Mouse (Mus musculus) limb, embryonic 11.5 days (tissue): Measurements from ENCODE around the gene Ndufb4. TPM values are rescaled to one million over a fixed set of nuclear protein-coding genes. Genes with fewer than 3 reads are reported as not detected.
"Not testable (repeated sequence)": the region's sequence is repeated elsewhere in the genome, so short reads cannot be mapped to it uniquely, and the experiment has no call there.

Experiments
- ATAC-seq: fragments of 200-750 bp; cut with Nextera tagmentation; 2 replicates; pipeline ENCODE4 v1.8.0; 2017; ENCODE audit warnings: low read depth; ENCODE audit not compliant: insufficient number of reproducible peaks, low FRiP score, low TSS enrichment
- DNase-seq: peaks from one replicate; pipeline ENCODE4 v3.0.0-alpha.2; 2015; ENCODE audit warnings: low spot score
- H3K27ac ChIP-seq: fragments of 300-500 bp; sonication (generic); replicated peaks from 2 replicates; pipeline ENCODE4 v1.5.1; 2014; ENCODE audit warnings: low read depth, mild to moderate bottlenecking, low read length
- H3K27me3 ChIP-seq: fragments of 300-500 bp; sonication (generic); 2 replicates; pipeline ENCODE4 v1.6.1; 2014; ENCODE audit warnings: mild to moderate bottlenecking, low read length, mixed read lengths; ENCODE audit not compliant: control insufficient read depth, insufficient read depth
- H3K36me3 ChIP-seq: fragments of 300-500 bp; sonication (generic); 2 replicates; pipeline ENCODE4 v1.6.1; 2014; ENCODE audit warnings: mild to moderate bottlenecking, low read length, moderate library complexity, mixed read lengths; ENCODE audit not compliant: control insufficient read depth, insufficient read depth
- H3K4me1 ChIP-seq: fragments of 300-500 bp; sonication (generic); 2 replicates; pipeline ENCODE4 v1.6.1; 2014; ENCODE audit warnings: low read length, mixed read lengths; ENCODE audit not compliant: control insufficient read depth, insufficient read depth
- H3K4me2 ChIP-seq: fragments of 300-500 bp; sonication (generic); 2 replicates; pipeline ENCODE4 v1.6.1; 2014; ENCODE audit warnings: low read depth, mild to moderate bottlenecking, moderate library complexity; ENCODE audit not compliant: severe bottlenecking
- H3K4me3 ChIP-seq: fragments of 300-500 bp; sonication (generic); 2 replicates; pipeline ENCODE4 v1.5.1; 2014; ENCODE audit warnings: low read depth, low read length
- H3K9ac ChIP-seq: fragments of 300-500 bp; sonication (generic); 2 replicates; pipeline ENCODE4 v1.6.1; 2014; ENCODE audit warnings: mild to moderate bottlenecking, low read length
- H3K9me3 ChIP-seq: fragments of 300-500 bp; sonication (generic); 2 replicates; pipeline ENCODE4 v1.6.1; 2016; ENCODE audit warnings: low read length; ENCODE audit not compliant: control insufficient read depth
- WGBS: fragments of 180-500 bp; shearing (Covaris S2); extraction: QIAGEN DNeasy Blood & Tissue Kit; methylation state at CpG from one replicate; pipeline ENCODE4 v1.1.7; 2014; 5-methylcytosine and 5-hydroxymethylcytosine counted together
- polyA plus RNA-seq: library from polyadenylated mRNA; unstranded; fragments of >200 nt; fragmentation: Nextera tagmentation; extraction: Ambion mirVana; gene quantifications from 2 replicates; pipeline ENCODE4 v1.2.1, GENCODE M21; 2014

The Ndufb4 gene
- polyA plus RNA-seq, 1 experiment from 2014 or later, result 59.2 TPM

DNA sequence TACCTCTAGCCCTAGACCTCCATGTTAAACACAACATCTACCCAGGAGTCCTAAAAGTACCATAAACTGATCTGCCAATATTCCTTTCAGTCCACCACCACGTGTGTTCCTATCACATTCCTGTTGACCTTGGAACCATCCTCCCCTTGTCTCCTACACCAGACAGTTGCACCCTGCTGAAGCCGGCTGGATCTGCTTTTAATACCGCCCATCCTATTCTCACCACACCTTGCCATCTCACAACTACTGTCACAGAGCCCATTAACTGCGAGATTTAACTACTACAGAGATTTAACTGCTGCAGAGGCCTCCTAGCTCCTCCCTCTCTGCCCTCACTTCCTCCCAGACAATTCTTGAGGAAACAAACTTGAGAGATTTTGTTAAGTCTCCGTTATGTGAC is 2.8 kb downstream of the Ndufb4 start:
- no peak for ATAC-seq
- Histone ChIP-seq H3K4me3 (no peak overlapping the region), H3K9ac (no peak overlapping the region), H3K4me2 (no peak overlapping the region), H3K27me3 (no peaks in the 10 kb centered on the region), H3K9me3 (no peaks in the 10 kb centered on the region; the same call in 1 of the 2 replicates), H3K4me1 (no peaks in the 10 kb centered on the region; the same call in 1 of the 2 replicates), H3K36me3 (no peaks in the 10 kb centered on the region; the same call in 1 of the 2 replicates), H3K27ac (no peak overlapping the region)
- WGBS, result 85% methylated on average over 5 of the region's 5 CpGs
- no peak for DNase-seq

DNA sequence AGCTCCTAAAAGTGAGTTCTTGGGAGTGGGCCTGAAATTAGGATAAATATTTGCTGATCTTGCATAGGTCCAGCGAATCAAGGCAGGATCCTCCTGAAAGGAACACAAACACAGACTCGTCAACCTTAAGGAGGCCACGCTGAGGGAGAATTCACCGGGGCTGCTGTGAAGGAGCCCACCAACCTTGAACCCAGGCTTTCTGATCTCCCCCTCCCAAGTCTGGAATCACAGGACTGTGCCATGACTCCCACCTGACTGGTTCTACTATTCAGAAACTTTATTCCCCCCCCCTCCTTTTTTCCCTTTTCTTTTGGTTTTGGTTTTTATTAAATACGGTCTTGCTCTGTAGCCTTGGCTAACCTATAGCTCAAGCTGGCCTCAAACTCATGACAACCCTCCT is 5.2 kb downstream of the Ndufb4 start:
- DNase-seq, result no peak
- Histone ChIP-seq H3K9ac (no peak overlapping the region), H3K4me1 (no peaks in the 10 kb centered on the region; the same call in 1 of the 2 replicates), H3K27me3 (no peaks in the 10 kb centered on the region), H3K4me2 (no peak overlapping the region), H3K36me3 (peaks cover 5% of the 10 kb centered on the region; the same call in 1 of the 2 replicates), H3K4me3 (no peak overlapping the region), H3K27ac (no peak overlapping the region), H3K9me3 (no peaks in the 10 kb centered on the region; the same call in 1 of the 2 replicates)
- no peak for ATAC-seq
- WGBS, result 88% methylated on average over 5 of the region's 5 CpGs

DNA sequence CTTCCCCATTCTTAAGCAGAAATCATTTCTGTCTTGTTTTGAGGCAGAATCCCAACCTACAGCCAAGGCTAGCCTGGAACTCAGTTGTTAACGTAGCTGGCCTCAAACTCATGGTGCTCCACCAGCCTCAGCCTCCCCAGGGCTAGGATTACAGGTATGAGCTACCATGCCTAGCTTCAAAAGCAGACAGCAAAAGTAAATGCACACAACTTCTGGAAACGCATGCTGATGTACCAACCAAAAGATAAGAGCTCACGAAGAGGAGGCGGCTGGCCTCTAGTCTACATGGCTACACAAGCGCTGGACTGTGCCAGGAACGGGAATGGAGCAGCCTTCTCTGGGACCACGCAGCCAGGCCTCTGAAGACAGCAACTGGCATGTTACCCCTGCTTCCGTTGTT is 6.3 kb downstream of the Ndufb4 start:
- DNase-seq (no peak), ATAC-seq (no peak)
- H3K4me2 ChIP-seq, result no peak overlapping the region
- no peak overlapping the region for H3K27ac ChIP-seq
- H3K4me1 ChIP-seq, result no peaks in the 10 kb centered on the region; the same call in 1 of the 2 replicates
- no peaks in the 10 kb centered on the region; the same call in 1 of the 2 replicates for H3K9me3 ChIP-seq
- H3K9ac ChIP-seq, result no peak overlapping the region
- no peak overlapping the region for H3K4me3 ChIP-seq
- WGBS, result 95% methylated on average over 8 of the region's 8 CpGs
- H3K36me3 ChIP-seq, result peaks cover 5% of the 10 kb centered on the region; the same call in 1 of the 2 replicates
- H3K27me3 ChIP-seq, result no peaks in the 10 kb centered on the region

DNA sequence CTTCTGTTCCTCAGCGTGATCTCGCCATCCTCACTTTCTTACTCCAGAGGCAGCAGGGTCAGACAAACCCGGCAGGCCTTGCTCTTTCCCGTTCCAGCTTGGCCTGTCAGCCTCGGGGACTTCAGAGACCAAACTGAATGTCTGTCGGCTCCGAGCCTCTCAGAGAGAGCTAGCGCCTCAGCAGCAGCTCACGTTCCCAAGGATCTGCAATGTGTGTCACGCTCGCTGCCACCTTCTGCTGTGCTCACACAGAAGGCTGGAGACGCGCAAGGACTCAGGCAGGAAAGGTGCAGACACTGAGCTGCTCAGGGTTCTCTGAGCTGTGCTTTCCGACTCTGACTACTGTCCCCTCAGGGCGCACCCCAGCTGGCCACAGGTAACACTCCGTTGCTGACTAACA is 7.2 kb downstream of the Ndufb4 start:
- Histone ChIP-seq H3K27me3 (no peaks in the 10 kb centered on the region), H3K4me1 (no peaks in the 10 kb centered on the region), H3K9ac (no peak overlapping the region), H3K4me3 (no peak overlapping the region), H3K9me3 (no peaks in the 10 kb centered on the region; the same call in 1 of the 2 replicates), H3K4me2 (no peak overlapping the region), H3K36me3 (peaks cover 5% of the 10 kb centered on the region; the same call in 1 of the 2 replicates), H3K27ac (no peak overlapping the region)
- no peak for DNase-seq
- WGBS, result 92% methylated on average over 16 of the region's 16 CpGs
- no peak for ATAC-seq

DNA sequence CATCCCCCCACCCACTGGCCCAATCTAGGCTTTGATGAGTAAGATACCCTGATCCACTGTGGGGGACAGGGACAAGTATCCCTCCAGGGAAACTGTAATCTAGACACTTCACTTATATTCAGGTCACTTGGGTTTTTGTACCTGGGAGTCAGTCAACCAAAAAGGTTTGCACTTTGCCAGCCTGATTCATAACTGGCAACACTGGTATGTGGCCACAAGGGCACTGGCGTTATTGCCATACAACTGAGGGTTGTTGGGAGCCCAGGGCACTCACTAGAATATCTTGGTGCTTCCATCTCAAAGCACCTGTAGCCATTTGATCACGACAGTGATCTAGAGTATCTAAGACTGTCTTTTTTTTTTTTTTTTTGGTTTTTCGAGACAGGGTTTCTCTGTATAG is 8.5 kb downstream of the Ndufb4 start:
- no peak overlapping the region for H3K4me2 ChIP-seq
- peaks cover 5% of the 10 kb centered on the region; the same call in 1 of the 2 replicates for H3K36me3 ChIP-seq
- no peaks in the 10 kb centered on the region for H3K27me3 ChIP-seq
- H3K4me3 ChIP-seq, result no peak overlapping the region
- no peak overlapping the region for H3K27ac ChIP-seq
- H3K9ac ChIP-seq, result no peak overlapping the region
- ATAC-seq (no peak), DNase-seq (no peak)
- no peaks in the 10 kb centered on the region for H3K9me3 ChIP-seq
- WGBS, result 92% methylated on average over 3 of the region's 3 CpGs
- H3K4me1 ChIP-seq, result no peaks in the 10 kb centered on the region

DNA sequence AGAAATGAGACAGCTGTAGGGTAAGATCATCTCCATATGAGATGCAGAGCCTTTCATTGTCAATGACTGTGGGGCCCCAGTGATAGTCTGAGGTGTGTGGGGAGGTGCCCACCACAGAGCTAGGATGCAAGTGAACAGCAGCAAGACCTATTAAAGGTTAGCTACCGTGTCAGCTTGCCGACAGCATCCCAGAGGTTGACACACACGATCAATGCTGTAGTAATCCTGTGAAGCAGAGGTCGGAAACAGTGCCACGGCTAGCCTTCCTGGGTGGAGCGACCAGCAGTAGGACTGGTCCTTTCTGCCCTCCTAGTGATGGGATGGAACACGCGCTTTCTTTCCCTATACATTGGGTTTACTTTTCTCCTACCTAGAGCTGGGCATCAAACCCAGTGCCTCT is 9.0 kb downstream of the Ndufb4 start:
- H3K9me3 ChIP-seq, result no peaks in the 10 kb centered on the region
- no peaks in the 10 kb centered on the region for H3K27me3 ChIP-seq
- no peak overlapping the region for H3K9ac ChIP-seq
- no peaks in the 10 kb centered on the region for H3K4me1 ChIP-seq
- H3K4me2 ChIP-seq, result no peak overlapping the region
- peaks cover 5% of the 10 kb centered on the region; the same call in 1 of the 2 replicates for H3K36me3 ChIP-seq
- no peak for ATAC-seq
- H3K4me3 ChIP-seq, result no peak overlapping the region
- DNase-seq, result no peak
- H3K27ac ChIP-seq, result no peak overlapping the region
- WGBS, result 93% methylated on average over 8 of the region's 8 CpGs

DNA sequence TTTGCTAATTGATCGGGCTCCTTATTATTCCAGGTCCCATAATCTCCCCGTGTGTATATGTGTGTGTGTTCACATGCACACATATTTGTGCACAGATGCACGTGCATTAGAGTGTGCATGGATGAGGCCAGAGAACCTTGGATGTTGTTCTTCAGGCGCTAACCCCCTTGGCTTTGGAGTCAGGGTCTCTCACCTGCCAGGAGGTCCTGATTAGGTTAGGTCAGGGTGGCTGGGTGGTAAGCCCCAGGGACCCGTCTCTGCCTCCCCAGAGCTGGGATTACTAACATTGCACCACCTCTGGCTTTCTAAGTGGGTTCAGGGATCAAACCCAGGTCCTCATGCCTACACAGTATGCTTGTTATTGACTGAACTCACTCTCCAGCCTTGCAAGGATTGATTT is 9.8 kb downstream of the Ndufb4 start:
- Histone ChIP-seq H3K4me3 (no peak overlapping the region), H3K9me3 (no peaks in the 10 kb centered on the region), H3K27ac (no peak overlapping the region), H3K4me2 (no peak overlapping the region), H3K27me3 (no peaks in the 10 kb centered on the region), H3K4me1 (no peaks in the 10 kb centered on the region), H3K9ac (no peak overlapping the region), H3K36me3 (peaks cover 5% of the 10 kb centered on the region; the same call in 1 of the 2 replicates)
- ATAC-seq, result no peak
- 88% methylated on average over 5 of the region's 5 CpGs for WGBS
- DNase-seq, result no peak

DNA sequence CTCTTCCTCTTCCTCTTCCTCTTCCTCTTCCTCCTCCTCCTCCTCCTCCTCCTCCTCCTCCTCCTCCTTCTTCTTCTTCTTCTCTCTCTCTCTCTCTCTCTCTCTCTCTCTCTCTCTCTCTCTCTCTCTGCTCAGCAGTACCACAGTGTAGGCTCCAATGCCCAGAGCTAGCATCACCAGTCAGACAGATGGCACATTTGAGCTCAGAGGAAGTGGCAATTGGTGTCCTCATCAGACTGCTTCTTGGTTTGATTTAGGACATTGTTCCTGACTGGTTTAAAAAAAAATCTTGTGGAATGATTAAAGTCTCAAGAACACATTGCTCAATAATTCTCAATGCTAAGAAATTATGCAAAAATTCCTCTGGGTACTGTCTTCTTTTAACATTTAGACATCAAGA is 13.7 kb downstream of the Ndufb4 start:
- H3K4me2 ChIP-seq, H3K9me3 ChIP-seq, H3K27ac ChIP-seq, H3K4me3 ChIP-seq, H3K4me1 ChIP-seq, ATAC-seq, DNase-seq, H3K36me3 ChIP-seq, H3K27me3 ChIP-seq, H3K9ac ChIP-seq: not testable (repeated sequence)

DNA sequence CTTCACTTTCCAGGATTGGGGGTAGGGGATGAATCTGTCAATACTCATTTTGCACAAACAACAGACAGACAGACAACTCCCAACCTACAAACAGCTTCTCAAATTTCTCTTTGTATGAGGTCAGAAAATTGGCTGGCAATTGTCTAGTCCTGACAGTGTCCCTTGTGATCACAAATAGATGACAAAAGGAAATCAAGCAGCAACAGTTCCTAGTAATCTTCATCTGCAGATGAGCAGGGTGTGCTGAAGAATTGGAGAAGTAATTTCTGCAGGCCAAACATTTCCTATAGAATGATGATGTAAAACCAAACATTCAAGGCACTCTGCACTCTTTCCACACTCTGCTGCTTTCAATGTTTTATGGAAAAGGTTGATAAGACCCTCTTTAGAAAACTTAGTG is 16.5 kb downstream of the Ndufb4 start:
- Histone ChIP-seq H3K9ac (no peak overlapping the region), H3K36me3 (no peaks in the 10 kb centered on the region), H3K9me3 (no peaks in the 10 kb centered on the region), H3K27me3 (no peaks in the 10 kb centered on the region), H3K4me1 (no peaks in the 10 kb centered on the region), H3K4me3 (no peak overlapping the region), H3K4me2 (no peak overlapping the region), H3K27ac (no peak overlapping the region)
- ATAC-seq (no peak), DNase-seq (no peak)
